Mouse (Mus musculus): ENCODE results near the gene Mical2.
A peak's percentile ranks its signal among the peaks of the same experiment; 100 is the strongest.

The Mical2 gene

GRCm38 (mm10) chr7:112209621-112210020 lies 16.0 kb upstream of the Mical2 start:
- DNase-seq (ENCODE audit: low read depth) = no peak

GRCm38 (mm10) chr7:112212921-112213721 lies 12.5 kb upstream of the Mical2 start:
- DNase-seq (ENCODE audit: low read depth) = no peak

GRCm38 (mm10) chr7:112215871-112216270 lies 9.8 kb upstream of the Mical2 start:
- no peak for DNase-seq (ENCODE audit: low read depth)

- DNase-seq (ENCODE audit: low read depth) = no peak
These were observed 8.9 kb upstream of the Mical2 start for GRCm38 (mm10) chr7:112216720-112217119.

- DNase-seq (ENCODE audit: low read depth) = no peak
These were observed 8.4 kb upstream of the Mical2 start for GRCm38 (mm10) chr7:112217208-112217607.

GRCm38 (mm10) chr7:112222733-112223524 lies 2.7 kb upstream of the Mical2 start:
- no peak for DNase-seq (ENCODE audit: low read depth)

- DNase-seq (ENCODE audit: low read depth) = no peak
These were observed 802 bp upstream of the Mical2 start for GRCm38 (mm10) chr7:112224854-112225253.

- DNase-seq (ENCODE audit: low read depth) = no peak
These were observed 1.0 kb downstream of the Mical2 start for GRCm38 (mm10) chr7:112226446-112227265.

GRCm38 (mm10) chr7:112227266-112227562 lies 1.6 kb downstream of the Mical2 start:
- DNase-seq (ENCODE audit: low read depth) = no peak

GRCm38 (mm10) chr7:112228827-112229498 lies 3.3 kb downstream of the Mical2 start:
- no peak for DNase-seq (ENCODE audit: low read depth)

- DNase-seq (ENCODE audit: low read depth) = no peak
These were observed 6.1 kb downstream of the Mical2 start for GRCm38 (mm10) chr7:112231731-112232130.

- DNase-seq (ENCODE audit: low read depth) = no peak
These were observed 7.8 kb downstream of the Mical2 start for GRCm38 (mm10) chr7:112233345-112234005.

GRCm38 (mm10) chr7:112234410-112234809 lies 8.8 kb downstream of the Mical2 start:
- DNase-seq (ENCODE audit: low read depth) = no peak

- no peak for DNase-seq (ENCODE audit: low read depth)
These were observed 9.8 kb downstream of the Mical2 start for GRCm38 (mm10) chr7:112235493-112235892.

GRCm38 (mm10) chr7:112237211-112237610 lies 11.6 kb downstream of the Mical2 start:
- DNase-seq (ENCODE audit: low read depth) = no peak

GRCm38 (mm10) chr7:112237868-112238267 lies 12.2 kb downstream of the Mical2 start:
- no peak for DNase-seq (ENCODE audit: low read depth)

GRCm38 (mm10) chr7:112238768-112239728 lies 13.4 kb downstream of the Mical2 start:
- DNase-seq (ENCODE audit: low read depth) = no peak

GRCm38 (mm10) chr7:112240748-112241147 lies 15.1 kb downstream of the Mical2 start:
- DNase-seq (ENCODE audit: low read depth) = peak; percentile 24

- DNase-seq (ENCODE audit: low read depth) = no peak
These were observed 15.7 kb downstream of the Mical2 start for GRCm38 (mm10) chr7:112241211-112241944.

- no peak for DNase-seq (ENCODE audit: low read depth)
These were observed 16.3 kb downstream of the Mical2 start for GRCm38 (mm10) chr7:112241945-112242329.

Measured in c-Kit-positive CD71-negative TER-119-negative erythroid progenitor cells, embryonic 14.5 days (primary cell).